Mouse (Mus musculus) CD4-positive, CD25-positive, alpha-beta regulatory T cell, adult 4 months (primary cell): Measurements from ENCODE around the gene Cmss1. TPM values are rescaled to one million over a fixed set of nuclear protein-coding genes. Genes with fewer than 3 reads are reported as not detected.

Experiments
- ATAC-seq: one replicate; pipeline ENCODE4 v1.8.0; 2017
- polyA plus RNA-seq, 2 experiments: library from polyadenylated mRNA; unstranded; fragments of 100-300 nt; shearing (Covaris generic); gene quantifications; one replicate each; pipeline ENCODE4 v1.2.1; 2017

The Cmss1 gene
- polyA plus RNA-seq = 10 to 100 TPM; 30.3 to 32.9 TPM

DNA sequence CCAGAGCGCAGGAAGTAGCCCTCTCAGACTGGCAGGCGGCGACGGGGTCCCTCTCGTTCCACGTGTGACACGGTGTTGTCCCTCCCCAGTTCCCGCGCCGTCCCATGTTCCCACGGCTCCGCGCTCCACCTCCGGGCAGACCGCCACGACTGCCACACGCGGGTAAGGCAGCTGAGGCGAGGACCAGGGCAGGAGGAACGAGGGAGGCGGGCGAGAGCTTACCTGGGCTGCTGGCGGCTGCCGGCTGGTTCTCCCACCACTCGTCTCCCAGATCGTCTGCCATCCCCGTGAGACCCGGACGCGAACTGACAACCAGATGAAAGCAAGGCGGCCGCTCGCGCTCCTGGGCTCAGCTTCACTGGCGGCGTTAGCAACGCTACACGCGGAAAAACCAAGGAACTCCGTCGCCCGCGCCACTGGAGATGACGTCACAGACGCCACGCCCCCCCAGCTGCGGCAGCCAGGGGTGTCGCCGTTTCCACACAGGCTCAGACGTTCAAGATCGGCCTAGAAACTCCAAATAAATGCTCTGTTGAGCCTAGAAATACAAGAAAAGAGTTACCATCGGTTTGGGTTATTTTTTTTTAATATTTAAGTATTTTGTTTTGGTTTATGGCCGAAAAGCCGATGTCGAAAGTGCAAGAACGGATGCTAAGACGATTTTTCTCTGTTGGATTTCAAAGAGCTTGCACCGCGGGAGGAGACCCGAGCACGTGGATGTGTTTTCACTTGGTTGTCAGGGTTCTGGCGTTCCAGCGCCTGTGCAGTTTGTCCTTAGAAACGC lies at the start of gene Cmss1:
Gene Cmss1, minus strand, starts transcription at position 421 of the 784 bp plus-strand sequence.
- peak; percentile 95 for ATAC-seq

DNA sequence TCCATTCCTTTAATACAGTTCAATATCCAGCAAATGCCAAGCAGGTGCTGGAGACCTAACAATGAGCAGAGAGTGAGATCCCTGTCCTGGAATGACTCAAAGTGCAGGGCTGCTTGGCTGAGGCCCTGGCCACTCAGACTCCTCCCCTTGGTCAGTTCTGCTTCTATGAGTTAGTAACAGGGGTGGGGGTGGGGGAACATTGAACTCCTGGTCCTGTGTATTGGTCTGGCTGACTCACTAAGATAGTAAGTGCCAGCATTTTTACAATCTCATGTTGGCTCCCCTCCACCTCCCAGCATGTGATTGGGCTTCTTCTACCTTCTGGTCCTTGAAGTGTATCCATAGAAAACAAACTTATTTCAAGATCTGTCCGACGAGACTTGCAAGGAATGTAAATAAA lies 43.2 kb upstream of the Cmss1 start:
- no peak for ATAC-seq

DNA sequence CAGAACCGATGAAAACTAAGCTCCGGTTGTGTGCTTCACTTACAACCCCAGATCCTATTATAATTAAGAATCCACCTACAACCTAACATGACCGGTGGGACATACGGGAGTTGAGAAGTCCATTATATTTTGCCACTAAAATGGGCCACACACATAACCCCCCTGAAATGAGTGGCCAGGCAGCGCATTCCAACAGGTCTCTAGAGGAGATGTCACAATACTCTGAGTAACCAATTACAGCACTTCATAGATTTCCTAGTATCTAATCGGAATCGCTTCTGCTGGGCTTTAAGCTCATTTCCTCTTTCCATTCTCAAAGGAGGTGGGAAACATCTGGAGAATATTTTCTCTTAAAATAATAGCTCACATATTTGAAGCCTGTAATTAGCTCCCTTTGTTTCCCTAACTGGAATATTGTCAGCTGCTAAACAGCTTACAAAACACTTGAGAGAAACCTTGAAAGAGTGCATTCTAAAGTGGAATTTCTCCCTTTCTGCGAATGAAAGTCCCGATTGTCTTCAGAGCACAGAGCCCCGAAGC lies 34.8 kb upstream of the Cmss1 start:
- ATAC-seq = no peak

DNA sequence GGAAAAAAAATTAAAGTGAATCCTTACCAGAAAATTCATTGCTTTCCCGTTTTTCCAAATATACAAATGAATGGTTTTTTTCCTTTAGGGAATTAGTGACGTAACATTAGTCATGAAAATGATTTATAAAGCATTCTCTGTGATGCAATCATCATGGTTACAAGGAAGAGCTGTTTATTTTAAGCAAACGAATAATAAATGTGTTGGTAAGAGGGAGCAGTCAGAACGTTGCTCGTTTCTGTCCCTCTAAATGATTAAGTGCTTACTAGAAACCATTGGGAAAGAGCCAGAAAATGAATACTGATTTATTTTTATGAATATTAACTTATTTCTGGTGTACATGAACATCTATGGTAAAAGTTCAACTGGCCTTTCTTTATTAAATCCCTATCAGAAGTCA lies 28.1 kb upstream of the Cmss1 start:
- no peak for ATAC-seq

DNA sequence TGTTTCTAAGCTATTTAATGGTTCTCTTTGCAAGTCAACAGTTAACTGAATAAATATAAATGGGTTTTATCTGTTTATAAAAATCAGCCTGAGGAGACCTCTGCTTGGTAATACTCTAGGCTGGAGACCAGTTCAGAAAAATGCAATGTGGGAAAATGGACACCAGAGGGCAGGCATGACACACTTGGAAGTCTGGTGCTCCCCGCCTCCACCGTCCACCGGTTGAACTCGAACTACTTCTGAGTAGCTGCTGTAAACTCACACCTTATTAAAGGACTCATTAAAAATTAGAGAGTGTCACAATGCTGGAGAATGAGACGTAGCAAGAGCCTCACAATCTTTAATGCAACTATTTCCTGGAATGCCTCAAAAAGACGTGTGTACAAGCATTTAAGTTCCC lies 27.5 kb upstream of the Cmss1 start:
- ATAC-seq = peak; percentile 75

DNA sequence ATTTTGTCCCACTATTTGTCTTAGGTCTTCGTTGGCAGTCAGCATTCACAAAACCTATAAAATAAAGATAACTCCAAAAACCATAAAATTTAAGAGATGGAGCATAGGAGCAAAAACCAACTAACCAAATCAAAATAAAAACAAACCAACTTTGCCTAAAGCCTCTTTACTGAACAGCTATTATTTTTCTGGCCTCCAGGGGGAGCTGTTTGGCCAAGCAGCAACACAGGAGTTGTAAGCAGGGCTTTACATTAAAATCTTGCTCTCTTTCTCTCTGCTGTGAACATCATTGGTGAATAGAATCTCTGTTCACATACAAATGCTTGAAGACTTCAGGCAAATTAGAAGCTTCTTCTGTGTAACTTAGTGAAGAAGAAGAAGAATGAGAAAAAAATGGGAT lies 5.1 kb upstream of the Cmss1 start:
- peak; percentile 69 for ATAC-seq

DNA sequence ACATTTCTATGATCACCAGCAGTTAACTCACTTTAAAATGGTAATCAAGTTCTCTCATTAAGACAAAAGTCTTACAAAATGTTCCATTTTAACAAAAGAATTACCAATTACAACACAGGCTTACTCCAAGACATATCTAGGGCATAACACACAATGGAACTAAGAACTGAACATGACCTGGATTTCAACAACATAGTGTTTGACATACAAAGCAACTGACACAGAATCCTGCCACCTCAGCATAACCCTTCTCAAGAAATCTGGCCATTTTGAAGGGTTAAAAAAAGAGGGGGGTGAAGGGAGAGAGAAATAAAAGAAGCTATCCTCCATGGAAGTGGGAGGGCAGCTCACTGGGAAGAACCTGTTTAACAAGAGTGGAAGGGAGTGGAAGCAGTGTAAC lies 5.6 kb downstream of the Cmss1 start:
- no peak for ATAC-seq

DNA sequence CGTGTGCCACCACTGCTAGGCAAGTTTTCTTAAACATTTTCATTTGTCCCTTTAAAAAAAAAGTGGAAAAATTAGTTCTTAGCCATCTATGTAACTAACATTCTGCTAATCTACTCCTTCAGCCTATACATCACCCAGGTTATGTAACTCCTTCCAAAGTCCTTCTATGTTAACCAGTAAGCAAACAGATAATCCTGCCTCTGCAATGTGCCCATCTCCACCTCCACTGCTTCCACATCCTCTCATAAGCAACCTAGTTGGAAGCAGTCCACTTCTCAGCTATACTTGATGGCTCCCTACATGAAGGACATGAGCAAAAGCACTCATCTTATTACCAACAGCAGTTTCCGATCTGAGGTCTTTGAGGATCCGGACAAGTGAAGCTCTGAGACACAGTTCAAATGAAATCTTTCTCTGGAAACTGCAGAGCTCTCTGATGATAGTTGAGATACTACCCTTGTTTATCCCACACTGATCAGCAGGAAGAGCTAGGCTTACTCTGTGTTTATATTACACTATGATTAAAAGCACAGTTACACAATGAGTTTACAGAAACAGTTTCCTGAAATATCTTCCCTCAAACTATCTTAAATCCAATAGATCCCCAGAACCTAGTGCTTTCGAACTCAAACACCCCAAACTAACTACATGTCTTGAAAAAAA lies 9.2 kb downstream of the Cmss1 start:
- no peak for ATAC-seq

DNA sequence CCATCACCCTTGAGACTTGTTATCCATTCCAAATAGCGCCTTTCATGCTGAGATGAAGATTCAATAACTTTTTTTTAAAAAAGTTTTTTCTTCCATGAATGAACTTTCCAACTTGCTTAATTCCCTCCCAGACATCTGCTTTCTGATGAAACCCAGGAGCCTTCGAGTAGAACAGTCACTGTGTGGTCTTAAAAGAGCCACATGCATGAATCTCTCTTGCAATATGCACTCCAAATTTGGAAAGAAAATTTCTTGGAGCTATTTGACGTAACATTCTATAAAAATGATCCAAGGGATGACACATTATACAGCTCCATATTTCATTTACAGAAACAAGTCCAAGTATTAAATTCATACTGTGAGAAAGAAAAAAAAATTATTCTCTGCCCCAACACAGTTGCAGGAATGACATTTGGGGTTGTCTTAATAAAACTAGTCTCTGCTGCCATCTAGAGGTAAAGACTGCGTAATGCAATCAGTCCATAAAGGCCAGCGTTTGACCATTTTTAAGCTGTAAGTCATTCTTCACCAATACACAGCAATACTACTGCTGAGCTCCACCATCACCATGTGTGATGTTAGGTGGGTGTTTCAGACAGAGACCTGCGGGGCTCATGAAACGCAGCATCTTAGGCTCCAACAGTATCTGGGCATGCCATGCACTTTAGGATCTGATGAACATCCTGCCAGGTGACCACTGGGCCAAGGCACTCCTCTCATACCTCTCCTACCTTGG lies 13.1 kb downstream of the Cmss1 start:
- peak; percentile 97 for ATAC-seq

DNA sequence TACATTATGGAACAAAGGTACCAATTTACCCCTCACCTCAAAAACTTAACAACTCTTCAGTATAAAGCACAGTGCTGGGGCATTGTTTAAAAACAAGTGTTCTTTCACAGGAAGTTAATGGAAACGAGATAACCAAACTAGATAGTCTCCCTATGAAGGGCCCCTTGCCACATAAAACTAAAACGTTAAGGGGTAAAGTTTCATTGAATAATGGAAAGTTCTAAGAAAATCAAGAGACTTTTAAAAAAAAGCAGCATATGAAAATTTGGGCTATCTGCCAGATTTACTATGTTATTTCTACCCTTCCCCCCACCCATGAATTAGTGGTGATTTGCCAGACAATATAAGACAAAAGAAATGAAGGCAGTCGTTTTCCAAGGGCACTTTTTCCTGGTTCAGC lies 21.5 kb downstream of the Cmss1 start:
- peak; percentile 77 for ATAC-seq

DNA sequence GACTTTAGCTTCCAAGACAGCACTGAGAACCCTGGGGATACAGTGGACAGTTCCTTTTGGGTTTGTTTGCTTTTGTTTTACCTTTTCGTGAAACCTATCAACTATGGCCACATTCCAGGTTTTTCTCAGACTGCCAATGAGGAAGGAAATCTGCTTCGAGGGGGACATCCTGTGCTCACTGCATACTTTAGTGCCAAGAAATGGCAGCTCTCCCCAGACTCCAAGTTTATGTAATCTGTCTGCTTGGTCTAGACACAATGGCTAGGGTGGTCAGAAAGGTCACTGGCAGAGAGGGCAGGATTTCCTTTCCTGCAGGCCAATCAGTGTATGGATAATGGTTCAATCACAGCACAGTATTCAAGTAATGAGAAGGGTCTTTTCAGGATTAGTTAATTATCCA lies 24.7 kb downstream of the Cmss1 start:
- no peak for ATAC-seq

DNA sequence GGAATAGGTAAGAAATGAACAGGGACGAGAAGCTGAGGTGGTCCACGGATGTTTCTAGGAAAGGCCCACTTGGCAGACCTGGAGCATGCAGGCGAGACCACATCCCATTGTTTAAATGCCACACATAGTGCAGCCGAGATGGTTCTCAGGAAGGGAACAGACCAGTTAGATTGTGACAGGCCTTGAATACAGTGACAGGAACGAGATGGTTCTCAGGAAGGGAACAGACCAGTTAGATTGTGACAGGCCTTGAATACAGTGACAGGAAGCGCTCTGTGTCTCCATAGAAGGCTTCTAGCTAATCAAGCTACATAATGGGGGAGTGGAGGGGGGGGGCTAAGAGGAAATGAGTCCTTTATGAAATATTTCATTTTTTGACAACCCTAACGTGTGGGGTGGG lies 26.6 kb downstream of the Cmss1 start:
- peak; percentile 29 for ATAC-seq

DNA sequence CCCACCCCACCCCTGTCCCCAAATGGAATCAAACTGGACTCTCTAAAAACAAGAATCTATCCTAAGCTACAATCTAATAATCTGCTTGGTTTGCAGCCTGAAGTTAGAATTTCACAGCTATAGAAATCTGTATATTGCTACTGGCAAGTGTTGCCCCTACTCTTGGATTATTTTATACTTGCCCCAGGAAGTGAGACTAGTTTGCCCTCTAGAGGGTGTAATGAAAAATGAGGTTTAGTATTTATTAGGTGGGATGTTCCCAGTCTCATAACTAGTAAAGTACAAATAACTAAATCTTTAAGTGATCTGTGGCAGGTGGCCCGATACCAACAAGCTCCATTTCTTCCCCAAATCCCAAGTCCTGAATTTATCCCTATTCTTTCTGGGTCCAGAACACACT lies 29.1 kb downstream of the Cmss1 start:
- ATAC-seq = peak; percentile 74

DNA sequence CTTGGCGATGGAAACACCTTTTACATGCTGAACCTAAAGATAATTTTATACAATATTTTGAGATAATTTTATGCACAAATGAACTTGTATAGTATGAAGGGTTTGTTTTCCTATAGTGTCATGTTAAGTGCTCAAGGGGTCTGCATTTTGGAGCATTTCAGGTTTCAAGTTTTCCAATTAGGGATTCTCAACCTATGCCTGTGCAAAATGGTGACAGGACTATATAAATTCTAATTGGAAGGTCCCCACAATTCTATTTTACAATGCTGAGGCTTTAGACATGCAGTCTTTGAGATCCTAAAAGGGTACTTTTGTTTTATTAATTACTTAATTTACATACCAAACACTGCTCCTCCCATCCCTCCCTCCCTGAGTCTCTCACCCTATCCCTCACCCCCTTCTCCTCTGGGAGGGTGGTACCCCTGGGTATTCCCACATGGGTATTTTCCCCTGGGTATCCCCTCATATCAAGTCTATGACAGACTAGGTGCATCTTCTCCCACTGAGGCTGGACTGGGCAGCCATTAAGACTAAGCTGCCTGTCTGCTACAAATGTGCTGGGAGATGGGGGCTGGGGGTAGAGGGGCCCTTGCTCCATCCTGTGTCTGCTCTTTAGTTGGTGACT lies 30.8 kb downstream of the Cmss1 start:
- ATAC-seq = no peak

DNA sequence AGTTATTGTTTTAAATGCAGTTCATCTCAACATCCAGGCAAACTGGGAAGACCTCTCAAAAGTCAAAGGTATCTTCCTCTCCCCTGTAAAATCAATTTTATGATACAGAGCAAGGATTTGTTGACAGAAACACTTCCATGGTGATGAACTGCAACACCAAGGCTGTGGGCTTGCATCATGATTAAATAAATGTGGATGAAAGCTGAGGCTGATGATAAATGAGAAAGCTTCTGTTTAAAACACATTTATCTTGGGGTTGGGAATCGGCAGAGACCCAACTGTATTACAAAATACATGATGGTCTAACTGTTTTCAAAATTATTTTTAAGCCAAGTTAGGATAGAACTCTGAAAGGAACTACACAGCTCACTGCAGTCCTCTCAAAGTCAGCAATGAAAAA lies 32.8 kb downstream of the Cmss1 start:
- no peak for ATAC-seq

DNA sequence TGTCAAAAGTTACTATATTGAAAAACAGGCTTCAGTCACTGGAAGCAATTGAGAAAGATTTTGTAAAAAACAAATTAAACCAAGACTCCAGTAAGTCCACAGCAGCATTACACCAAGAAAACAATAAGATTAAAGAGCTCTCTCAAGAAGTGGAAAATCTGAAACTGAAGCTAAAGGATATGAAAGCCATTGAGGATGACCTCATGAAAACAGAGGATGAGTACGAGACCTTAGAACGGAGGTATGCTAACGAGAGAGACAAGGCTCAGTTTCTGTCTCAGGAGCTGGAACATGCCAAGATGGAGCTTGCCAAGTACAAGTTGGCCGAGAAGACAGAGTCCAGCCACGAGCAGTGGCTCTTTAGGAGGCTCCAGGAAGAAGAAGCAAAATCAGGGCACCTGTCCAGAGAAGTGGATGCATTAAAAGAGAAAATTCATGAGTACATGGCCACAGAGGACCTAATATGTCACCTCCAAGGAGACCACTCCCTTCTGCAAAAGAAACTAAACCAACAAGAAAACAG lies 35.8 kb downstream of the Cmss1 start:
- ATAC-seq = no peak

DNA sequence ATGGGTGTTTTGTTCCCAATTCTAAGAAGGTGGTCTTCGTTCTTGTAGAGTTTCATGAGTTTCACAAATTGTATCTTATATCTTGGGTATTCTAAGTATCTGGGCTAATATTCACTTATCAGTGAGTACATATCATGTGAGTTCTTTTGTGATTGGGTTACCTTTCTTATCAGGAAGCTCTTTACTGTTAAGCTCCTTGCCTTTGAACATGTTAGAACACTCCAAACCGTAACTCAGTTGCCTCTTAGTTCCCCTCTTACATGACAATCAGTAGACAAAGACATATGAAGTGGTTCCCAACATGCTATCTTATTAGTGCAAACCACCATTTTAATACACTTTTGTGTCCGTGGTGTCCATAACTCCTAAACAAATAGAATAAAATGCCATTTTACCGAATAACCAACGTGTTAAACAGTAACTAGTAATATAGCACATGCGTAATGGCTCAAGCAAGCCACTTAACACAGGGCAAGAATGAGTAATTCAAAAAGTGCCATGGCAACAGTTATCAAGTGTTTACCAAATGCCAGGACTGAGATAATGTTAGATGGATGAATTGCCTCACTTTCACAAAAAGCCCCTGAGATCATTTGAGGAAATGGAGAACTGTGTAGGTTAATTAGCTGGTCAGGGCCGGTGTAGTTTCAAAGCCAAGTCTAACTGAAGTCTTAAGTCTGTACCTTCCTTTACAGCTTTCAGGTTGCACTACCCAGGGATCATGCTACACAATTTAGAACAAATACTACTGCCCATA lies 37.8 kb downstream of the Cmss1 start:
- ATAC-seq = no peak

DNA sequence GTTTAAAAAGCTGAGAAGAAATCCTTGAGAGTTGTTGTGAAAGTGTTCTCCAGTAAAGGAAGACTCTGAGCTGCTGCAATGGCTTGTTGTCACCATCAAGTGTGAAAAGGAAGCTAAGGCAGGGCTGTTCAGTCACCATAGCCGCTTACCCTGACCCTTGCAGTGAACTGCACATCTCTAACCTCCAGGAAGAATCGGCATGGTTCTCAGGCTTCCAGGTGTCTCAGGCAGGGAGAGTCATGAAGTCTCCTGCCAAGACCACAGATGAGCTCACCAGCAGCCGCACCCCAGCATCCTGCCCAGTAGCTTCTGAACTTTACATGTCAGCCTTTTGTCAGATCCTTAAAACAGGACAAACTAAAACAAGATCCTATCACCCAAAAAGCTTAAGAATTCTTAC lies 40.4 kb downstream of the Cmss1 start:
- peak; percentile 50 for ATAC-seq

DNA sequence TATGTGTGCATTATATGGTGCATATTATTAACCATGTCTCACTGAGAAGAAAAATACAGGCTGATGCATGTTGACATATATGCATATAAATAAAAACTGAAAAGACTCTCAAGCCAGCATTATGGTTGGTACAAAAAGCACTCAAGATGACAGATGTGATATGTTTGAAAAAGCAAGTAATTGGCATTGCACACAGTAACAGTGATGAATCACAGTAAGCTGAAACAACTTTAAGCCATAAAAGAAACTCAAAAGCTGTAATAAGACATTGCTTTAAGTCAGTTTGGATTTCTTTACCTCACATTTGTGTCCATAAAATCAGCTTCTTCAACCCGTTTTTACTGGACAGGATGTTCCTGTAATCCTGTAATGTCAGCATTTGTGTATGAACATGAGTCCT lies 41.9 kb downstream of the Cmss1 start:
- no peak for ATAC-seq

DNA sequence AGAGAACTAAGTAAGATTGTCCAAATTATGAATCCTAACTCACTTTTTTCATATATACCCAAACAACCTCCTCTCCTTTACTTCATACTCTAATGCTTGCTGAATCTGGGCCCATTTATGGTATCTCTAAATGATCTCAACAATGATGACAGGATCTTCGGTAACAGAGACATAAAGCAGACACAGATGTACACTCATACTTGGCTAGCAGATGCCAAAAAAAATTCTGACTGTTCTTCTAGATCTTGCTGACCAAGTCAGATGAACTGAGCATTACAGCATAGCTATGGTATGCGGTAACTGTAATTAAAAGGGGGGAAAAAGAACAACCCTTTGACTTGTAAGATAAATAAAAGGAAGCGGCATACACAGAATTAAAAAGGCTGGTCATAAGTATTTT lies 43.2 kb downstream of the Cmss1 start:
- no peak for ATAC-seq

DNA sequence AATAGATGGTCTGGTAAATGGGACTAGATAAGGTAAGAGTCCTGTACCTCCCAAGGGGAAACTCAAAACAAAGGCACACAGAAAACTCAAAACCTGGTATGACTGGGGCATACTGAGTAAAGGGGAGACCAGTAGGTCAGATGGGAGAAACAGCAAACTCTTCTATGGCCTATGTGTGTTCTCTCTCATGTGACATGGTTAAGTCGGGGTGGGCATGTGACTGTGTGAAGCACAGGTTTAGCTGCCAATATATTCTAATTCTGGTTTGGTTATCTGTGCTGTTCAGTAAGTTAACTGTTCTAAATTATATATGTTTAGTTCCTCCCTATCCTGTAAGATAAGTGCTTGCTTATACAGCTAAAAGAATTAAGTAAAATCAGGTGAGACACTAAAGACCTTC lies 46.5 kb downstream of the Cmss1 start:
- no peak for ATAC-seq

DNA sequence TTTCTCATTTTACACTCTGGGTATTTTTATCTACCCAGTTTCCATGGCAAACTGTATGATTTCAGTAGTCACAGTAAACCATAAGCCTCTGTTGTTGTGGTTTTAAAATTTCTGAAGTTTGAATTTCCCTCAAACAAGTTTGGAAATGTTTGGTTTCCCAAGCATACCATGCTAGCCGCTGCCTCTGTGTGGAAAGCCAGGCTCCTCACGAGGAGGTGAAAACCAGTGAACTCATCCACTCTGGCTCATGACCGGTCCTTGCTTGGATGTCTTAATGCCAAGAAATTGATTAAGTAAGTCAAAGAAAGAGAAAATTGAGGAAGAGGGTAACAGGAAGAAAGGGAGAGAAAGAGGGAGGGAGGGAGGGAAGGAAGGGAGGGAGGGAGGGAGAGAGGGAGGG lies 48.4 kb downstream of the Cmss1 start:
- ATAC-seq = no peak
